Mouse (Mus musculus): ENCODE data around the gene Mok. TPM values are rescaled to one million over a fixed set of nuclear protein-coding genes. Genes with fewer than 3 reads are reported as not detected.
"Not testable (repeated sequence)": the region's sequence is repeated elsewhere in the genome, so short reads cannot be mapped to it uniquely, and the experiment has no call there.

Mok gene
- polyA plus RNA-seq, 1 experiment from 2014 or later = 5.4 TPM

DNA sequence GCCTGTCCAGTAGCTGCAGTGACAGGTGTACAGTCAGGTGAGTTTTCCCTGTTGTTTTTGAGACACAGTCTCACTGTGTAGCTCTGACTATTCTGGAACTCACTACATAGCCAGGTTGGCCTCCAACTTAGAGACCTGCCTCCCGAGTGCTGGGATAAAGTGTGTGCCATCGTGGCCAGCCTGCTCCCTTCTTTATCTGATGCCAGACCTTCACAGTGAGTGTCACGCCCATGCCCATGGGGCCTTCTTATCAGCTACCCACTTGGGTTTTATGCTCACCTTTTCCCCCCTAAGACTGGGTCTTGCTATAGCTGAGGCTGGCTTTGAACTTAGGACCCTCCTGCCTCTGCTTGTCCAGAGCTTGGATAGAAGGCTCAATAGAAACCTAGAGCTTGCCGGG, 29.4 kb upstream of the Mok start:
- no peak for ATAC-seq (ENCODE audit: insufficient number of reproducible peaks, insufficient read depth, low FRiP score, low read depth)

DNA sequence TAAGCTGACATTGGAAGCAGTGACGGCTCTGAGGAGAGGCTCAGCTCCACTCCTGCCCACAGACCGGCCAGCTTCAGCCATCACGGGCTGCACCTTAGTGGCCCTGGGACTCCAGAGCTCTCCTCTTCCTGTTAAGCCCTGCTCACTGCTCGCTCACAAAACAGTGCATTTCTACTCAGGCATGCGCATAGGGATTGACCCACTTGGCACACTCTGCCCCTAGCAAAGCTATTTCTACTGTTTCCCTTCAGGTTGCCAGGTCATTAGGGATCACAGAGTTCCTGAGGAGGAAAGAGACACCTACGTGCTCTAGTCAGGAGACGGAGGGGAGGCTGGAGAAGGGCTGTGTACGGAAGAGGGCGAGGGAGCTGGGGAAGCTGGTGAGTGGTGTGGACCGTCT, 25.2 kb upstream of the Mok start:
- H3K9ac ChIP-seq (replicated peaks; ENCODE audit: low read depth, low read length) = no peak overlapping the region
- WGBS = 87% methylated on average over 10 of the region's 10 CpGs
- no peak overlapping the region for H3K4me2 ChIP-seq (replicated peaks; ENCODE audit: low read depth, low read length)
- H3K36me3 ChIP-seq (ENCODE audit: control insufficient read depth, insufficient read depth, low read length) = peaks cover 40% of the 10 kb centered on the region
- H3K9me3 ChIP-seq (ENCODE audit: control insufficient read depth, low read depth, low read length) = no peaks in the 10 kb centered on the region
- no peak for ATAC-seq (ENCODE audit: insufficient number of reproducible peaks, insufficient read depth, low FRiP score, low read depth)
- no peaks in the 10 kb centered on the region for H3K4me1 ChIP-seq (ENCODE audit: control insufficient read depth, insufficient read depth, low read length)
- no peak overlapping the region for H3K27ac ChIP-seq (ENCODE audit: low read length)
- H3K27me3 ChIP-seq (ENCODE audit: control insufficient read depth, insufficient read depth, low read length) = no peaks in the 10 kb centered on the region
- H3K4me3 ChIP-seq (ENCODE audit: low read depth, low read length) = no peak overlapping the region

More for the DNA sequence above, 29.4 kb upstream of the Mok start:
- peaks cover 43% of the 10 kb centered on the region for H3K36me3 ChIP-seq (ENCODE audit: control insufficient read depth, insufficient read depth, low read length)
- no peak overlapping the region for H3K27ac ChIP-seq (ENCODE audit: low read length)
- no peaks in the 10 kb centered on the region for H3K4me1 ChIP-seq (ENCODE audit: control insufficient read depth, insufficient read depth, low read length)
- H3K4me2 ChIP-seq (replicated peaks; ENCODE audit: low read depth, low read length) = no peak overlapping the region
- WGBS = 80% methylated on average over 4 of the region's 4 CpGs
- no peaks in the 10 kb centered on the region for H3K9me3 ChIP-seq (ENCODE audit: control insufficient read depth, low read depth, low read length)
- H3K4me3 ChIP-seq (ENCODE audit: low read depth, low read length) = no peak overlapping the region
- H3K27me3 ChIP-seq (ENCODE audit: control insufficient read depth, insufficient read depth, low read length) = no peaks in the 10 kb centered on the region
- no peak overlapping the region for H3K9ac ChIP-seq (replicated peaks; ENCODE audit: low read depth, low read length)

DNA sequence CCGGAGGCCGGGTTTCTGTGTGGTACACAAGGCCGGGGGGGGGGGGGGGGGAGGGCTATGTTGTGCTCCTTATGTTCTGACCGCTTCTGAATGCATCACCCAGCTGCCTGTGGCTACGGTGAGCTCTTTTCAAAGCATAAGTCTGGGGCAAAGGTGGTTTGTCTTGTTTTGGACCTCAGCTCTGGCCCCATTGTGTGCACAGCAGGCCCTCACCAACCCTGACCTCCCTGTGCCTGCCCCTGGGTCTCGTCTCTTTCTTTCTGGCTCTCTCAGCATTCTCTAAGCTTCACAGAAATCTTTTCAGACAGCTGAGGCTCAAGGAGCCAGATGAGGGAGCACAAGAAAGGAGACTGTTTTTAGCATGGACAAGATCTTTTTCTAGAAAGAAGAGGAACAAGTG, 24.8 kb upstream of the Mok start:
- Histone ChIP-seq H3K27me3 (ENCODE audit: control insufficient read depth, insufficient read depth, low read length) (no peaks in the 10 kb centered on the region), H3K36me3 (ENCODE audit: control insufficient read depth, insufficient read depth, low read length) (peaks cover 40% of the 10 kb centered on the region), H3K4me2 (replicated peaks; ENCODE audit: low read depth, low read length) (no peak overlapping the region), H3K27ac (ENCODE audit: low read length) (no peak overlapping the region), H3K9me3 (ENCODE audit: control insufficient read depth, low read depth, low read length) (no peaks in the 10 kb centered on the region), H3K9ac (replicated peaks; ENCODE audit: low read depth, low read length) (no peak overlapping the region), H3K4me3 (ENCODE audit: low read depth, low read length) (no peak overlapping the region), H3K4me1 (ENCODE audit: control insufficient read depth, insufficient read depth, low read length) (no peaks in the 10 kb centered on the region)
- 69% methylated on average over 6 of the region's 6 CpGs for WGBS
- no peak for ATAC-seq (ENCODE audit: insufficient number of reproducible peaks, insufficient read depth, low FRiP score, low read depth)

DNA sequence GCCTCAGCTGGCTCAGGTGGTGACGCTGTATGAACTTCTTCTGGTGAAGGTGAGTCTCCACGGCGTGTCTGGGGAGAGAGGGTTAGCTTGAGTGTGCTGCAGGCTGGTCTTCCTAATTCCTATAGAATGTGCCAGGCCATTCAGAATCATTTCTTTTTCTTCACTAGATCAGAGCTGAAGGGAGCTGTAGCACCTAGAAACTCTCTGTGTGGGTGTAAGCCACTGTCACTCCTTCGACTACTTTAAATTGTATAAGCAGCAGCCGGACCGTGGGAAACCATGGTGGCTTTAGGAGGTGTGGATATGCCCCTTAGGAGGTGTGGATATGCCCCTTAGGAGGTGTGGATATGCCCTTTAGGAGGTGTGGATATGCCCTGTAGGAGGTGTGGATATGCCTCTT, 23.3 kb upstream of the Mok start:
- Histone ChIP-seq H3K9me3 (ENCODE audit: control insufficient read depth, low read depth, low read length) (no peaks in the 10 kb centered on the region), H3K4me2 (replicated peaks; ENCODE audit: low read depth, low read length) (no peak overlapping the region), H3K36me3 (ENCODE audit: control insufficient read depth, insufficient read depth, low read length) (peaks cover 43% of the 10 kb centered on the region), H3K27ac (ENCODE audit: low read length) (no peak overlapping the region), H3K4me1 (ENCODE audit: control insufficient read depth, insufficient read depth, low read length) (no peaks in the 10 kb centered on the region), H3K4me3 (ENCODE audit: low read depth, low read length) (no peak overlapping the region), H3K27me3 (ENCODE audit: control insufficient read depth, insufficient read depth, low read length) (no peaks in the 10 kb centered on the region), H3K9ac (replicated peaks; ENCODE audit: low read depth, low read length) (no peak overlapping the region)
- no peak for ATAC-seq (ENCODE audit: insufficient number of reproducible peaks, insufficient read depth, low FRiP score, low read depth)
- 91% methylated on average over 6 of the region's 6 CpGs for WGBS

DNA sequence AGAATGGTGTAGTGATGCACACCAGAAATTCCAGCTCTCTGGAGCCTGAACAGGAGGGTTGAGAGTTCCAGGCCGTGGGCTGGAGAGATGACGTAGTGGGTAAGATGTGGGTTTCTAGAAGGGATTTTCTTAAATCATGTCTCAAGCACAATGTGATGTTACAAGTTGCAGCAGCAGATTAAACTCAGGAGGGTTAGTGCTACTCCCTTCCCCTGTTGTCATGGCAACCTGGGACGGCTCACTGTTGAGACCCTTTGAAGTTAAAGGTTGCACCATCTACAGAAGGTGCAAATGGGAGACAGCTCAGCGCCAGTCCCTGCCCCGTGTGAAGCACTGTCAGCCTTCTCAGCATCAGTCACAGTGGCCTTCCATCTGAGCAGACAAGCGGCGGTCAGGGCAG, 20.5 kb upstream of the Mok start:
- H3K36me3 ChIP-seq (ENCODE audit: control insufficient read depth, insufficient read depth, low read length) = peaks cover 35% of the 10 kb centered on the region
- no peak overlapping the region for H3K9ac ChIP-seq (replicated peaks; ENCODE audit: low read depth, low read length)
- H3K4me1 ChIP-seq (ENCODE audit: control insufficient read depth, insufficient read depth, low read length) = no peaks in the 10 kb centered on the region
- no peaks in the 10 kb centered on the region for H3K27me3 ChIP-seq (ENCODE audit: control insufficient read depth, insufficient read depth, low read length)
- no peak overlapping the region for H3K27ac ChIP-seq (ENCODE audit: low read length)
- no peaks in the 10 kb centered on the region for H3K9me3 ChIP-seq (ENCODE audit: control insufficient read depth, low read depth, low read length)
- WGBS = 41% methylated on average over 7 of the region's 7 CpGs
- ATAC-seq (ENCODE audit: insufficient number of reproducible peaks, insufficient read depth, low FRiP score, low read depth) = no peak
- H3K4me3 ChIP-seq (ENCODE audit: low read depth, low read length) = no peak overlapping the region
- no peak overlapping the region for H3K4me2 ChIP-seq (replicated peaks; ENCODE audit: low read depth, low read length)

DNA sequence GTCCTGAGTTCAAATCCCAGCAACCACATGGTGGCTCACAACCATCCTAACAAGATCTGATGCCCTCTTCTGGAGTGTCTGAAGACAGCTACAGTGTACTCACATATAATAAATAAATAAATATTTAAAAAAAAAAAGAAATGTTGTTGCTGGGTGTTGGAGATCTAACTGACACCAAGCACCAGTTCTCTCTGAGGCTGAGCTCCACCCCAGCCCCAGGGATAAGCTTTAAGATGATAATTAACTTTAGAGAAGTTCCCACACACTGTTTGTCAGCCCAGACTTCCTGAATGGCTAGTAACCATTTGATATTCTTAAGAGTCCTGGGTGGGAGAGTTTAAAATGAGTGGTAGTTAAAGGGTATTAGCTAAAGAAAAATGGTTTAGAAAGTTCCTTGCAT, 19.6 kb upstream of the Mok start:
- no peaks in the 10 kb centered on the region for H3K4me1 ChIP-seq (ENCODE audit: control insufficient read depth, insufficient read depth, low read length)
- no peak overlapping the region for H3K4me2 ChIP-seq (replicated peaks; ENCODE audit: low read depth, low read length)
- H3K4me3 ChIP-seq (ENCODE audit: low read depth, low read length) = no peak overlapping the region
- no peaks in the 10 kb centered on the region for H3K9me3 ChIP-seq (ENCODE audit: control insufficient read depth, low read depth, low read length)
- no peaks in the 10 kb centered on the region for H3K27me3 ChIP-seq (ENCODE audit: control insufficient read depth, insufficient read depth, low read length)
- H3K36me3 ChIP-seq (ENCODE audit: control insufficient read depth, insufficient read depth, low read length) = peaks cover 43% of the 10 kb centered on the region
- no peak for ATAC-seq (ENCODE audit: insufficient number of reproducible peaks, insufficient read depth, low FRiP score, low read depth)
- H3K27ac ChIP-seq (ENCODE audit: low read length) = no peak overlapping the region
- no peak overlapping the region for H3K9ac ChIP-seq (replicated peaks; ENCODE audit: low read depth, low read length)

DNA sequence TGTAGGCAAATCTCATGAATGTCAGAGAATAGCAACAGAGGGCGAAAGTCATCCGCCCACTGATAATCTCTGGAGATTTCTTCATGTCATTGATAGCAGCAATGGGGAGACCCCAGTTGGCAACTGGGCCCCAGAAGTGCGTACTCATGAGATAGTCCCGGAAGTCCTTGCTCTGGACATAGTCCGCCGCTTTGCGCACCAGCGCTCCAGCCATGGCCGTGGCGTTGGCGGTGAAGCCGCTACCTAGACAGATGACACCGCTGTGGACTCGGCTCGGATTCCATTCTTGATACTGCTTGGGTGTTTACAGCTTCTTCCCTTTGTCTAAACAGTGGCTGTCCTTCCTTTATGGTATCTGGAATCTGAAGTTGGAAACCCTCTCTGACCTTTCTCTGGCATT, 17.9 kb upstream of the Mok start:
- not testable (repeated sequence) for H3K27ac ChIP-seq (ENCODE audit: low read length); ATAC-seq (ENCODE audit: insufficient number of reproducible peaks, insufficient read depth, low FRiP score, low read depth); H3K4me1 ChIP-seq (ENCODE audit: control insufficient read depth, insufficient read depth, low read length); H3K4me3 ChIP-seq (ENCODE audit: low read depth, low read length); H3K9me3 ChIP-seq (ENCODE audit: control insufficient read depth, low read depth, low read length); H3K27me3 ChIP-seq (ENCODE audit: control insufficient read depth, insufficient read depth, low read length); H3K9ac ChIP-seq (replicated peaks; ENCODE audit: low read depth, low read length); H3K4me2 ChIP-seq (replicated peaks; ENCODE audit: low read depth, low read length)
- H3K36me3 ChIP-seq (ENCODE audit: control insufficient read depth, insufficient read depth, low read length) = peaks cover 36% of the 10 kb centered on the region
- WGBS = 94% methylated on average over 15 of the region's 15 CpGs

DNA sequence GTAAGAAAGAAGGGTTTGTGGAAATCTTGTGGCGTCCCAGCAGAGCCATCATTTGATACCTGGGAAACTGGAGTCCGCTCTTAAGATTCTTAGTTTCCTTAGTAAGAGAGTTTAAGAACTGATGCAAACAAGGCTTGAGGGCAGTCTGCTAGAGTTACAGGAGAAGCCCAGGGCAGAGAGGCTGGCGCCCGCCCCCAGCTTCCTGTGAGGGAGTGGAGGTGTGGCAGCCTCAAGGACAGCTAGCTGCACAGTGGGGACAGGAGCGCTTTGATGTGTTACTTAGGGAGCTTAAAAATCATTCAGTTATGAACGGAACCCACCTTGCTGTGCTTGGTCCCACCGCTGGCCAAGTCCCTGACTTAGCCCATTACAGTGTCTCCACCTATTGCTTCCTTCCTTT, 16.5 kb upstream of the Mok start:
- peaks cover 31% of the 10 kb centered on the region for H3K36me3 ChIP-seq (ENCODE audit: control insufficient read depth, insufficient read depth, low read length)
- H3K27ac ChIP-seq (ENCODE audit: low read length) = no peak overlapping the region
- H3K9me3 ChIP-seq (ENCODE audit: control insufficient read depth, low read depth, low read length) = no peaks in the 10 kb centered on the region
- H3K4me2 ChIP-seq (replicated peaks; ENCODE audit: low read depth, low read length) = no peak overlapping the region
- ATAC-seq (ENCODE audit: insufficient number of reproducible peaks, insufficient read depth, low FRiP score, low read depth) = no peak
- H3K27me3 ChIP-seq (ENCODE audit: control insufficient read depth, insufficient read depth, low read length) = no peaks in the 10 kb centered on the region
- H3K9ac ChIP-seq (replicated peaks; ENCODE audit: low read depth, low read length) = no peak overlapping the region
- H3K4me3 ChIP-seq (ENCODE audit: low read depth, low read length) = no peak overlapping the region
- 82% methylated on average over 7 of the region's 7 CpGs for WGBS
- H3K4me1 ChIP-seq (ENCODE audit: control insufficient read depth, insufficient read depth, low read length) = no peaks in the 10 kb centered on the region

DNA sequence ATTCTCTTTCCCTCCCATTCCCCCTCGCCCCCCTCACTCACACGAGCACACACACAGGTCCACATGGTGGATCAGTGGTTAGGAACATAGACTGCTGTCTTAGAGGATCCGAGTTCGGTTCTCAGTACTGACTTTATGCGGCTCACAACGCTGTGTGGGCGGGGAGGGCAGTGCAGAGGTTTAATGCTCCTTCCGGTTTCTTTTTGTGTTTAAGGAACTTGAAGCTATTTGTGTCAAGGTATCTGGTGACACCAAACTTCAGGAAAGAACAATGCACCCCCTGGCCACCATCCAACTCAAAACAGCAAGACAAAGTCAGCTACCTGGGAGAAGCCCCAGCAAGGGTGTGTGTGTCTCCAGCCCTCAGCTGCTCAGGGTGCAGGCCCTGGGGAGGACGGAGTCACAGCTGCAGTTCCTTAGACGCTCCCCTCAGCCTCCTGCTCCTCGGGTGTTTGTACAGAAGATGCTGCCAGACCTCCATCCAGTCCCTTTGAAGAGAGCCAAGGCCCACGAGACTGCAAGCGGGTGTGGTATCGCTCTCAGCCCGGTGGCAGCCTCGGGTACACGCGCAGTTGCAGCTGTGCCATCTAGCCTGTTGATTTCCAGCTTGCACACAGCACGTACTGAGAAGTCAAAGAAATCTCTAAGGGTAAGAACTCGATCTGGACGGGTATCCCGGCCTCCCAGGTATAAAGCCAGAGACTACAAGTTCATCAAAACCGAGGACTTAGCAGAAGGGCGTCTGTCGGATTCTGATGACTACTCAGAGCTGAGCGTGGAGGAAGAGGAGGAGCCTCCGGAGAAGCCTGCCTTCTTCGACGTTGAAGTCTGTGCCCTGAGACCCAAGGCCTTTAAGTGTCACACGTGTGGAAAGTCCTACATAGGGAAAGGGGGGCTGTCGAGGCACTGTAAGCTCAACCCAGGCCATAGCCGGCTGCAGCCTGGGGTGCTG, 14.3 kb upstream of the Mok start:
- Histone ChIP-seq H3K27me3 (ENCODE audit: control insufficient read depth, insufficient read depth, low read length) (no peaks in the 10 kb centered on the region), H3K9ac (replicated peaks; ENCODE audit: low read depth, low read length) (no peak overlapping the region), H3K36me3 (ENCODE audit: control insufficient read depth, insufficient read depth, low read length) (peaks cover 25% of the 10 kb centered on the region), H3K27ac (ENCODE audit: low read length) (no peak overlapping the region), H3K9me3 (ENCODE audit: control insufficient read depth, low read depth, low read length) (no peaks in the 10 kb centered on the region), H3K4me3 (ENCODE audit: low read depth, low read length) (no peak overlapping the region), H3K4me1 (ENCODE audit: control insufficient read depth, insufficient read depth, low read length) (peaks cover 10% of the 10 kb centered on the region; the same call in 1 of the 2 replicates), H3K4me2 (replicated peaks; ENCODE audit: low read depth, low read length) (no peak overlapping the region)
- no peak for ATAC-seq (ENCODE audit: insufficient number of reproducible peaks, insufficient read depth, low FRiP score, low read depth)
- WGBS = 87% methylated on average over 32 of the region's 32 CpGs
